Mouse (Mus musculus) ES-E14 (cell line): Measurements from ENCODE around the gene Scd1.

Experiments
- CHD2 ChIP-seq: IDR thresholded peaks from 2 replicates; pipeline ENCODE4 v1.6.1; 2014; ENCODE audit warnings: mild to moderate bottlenecking, low read depth, low read length, inconsistent platforms
- HCFC1 ChIP-seq: IDR thresholded peaks from 2 replicates; pipeline ENCODE4 v1.6.1; 2012; ENCODE audit warnings: low read length, inconsistent platforms, borderline replicate concordance; ENCODE audit not compliant: insufficient read depth
- MAFK ChIP-seq: IDR thresholded peaks from 2 replicates; pipeline ENCODE4 v1.6.1; 2014; ENCODE audit warnings: mild to moderate bottlenecking, low read depth, low read length, inconsistent platforms; ENCODE audit not compliant: insufficient read depth
- ZC3H11A ChIP-seq: IDR thresholded peaks from 2 replicates; pipeline ENCODE4 v1.6.1; 2012; ENCODE audit warnings: low read depth, mild to moderate bottlenecking, inconsistent platforms, low read length, borderline replicate concordance
- ZNF384 ChIP-seq: IDR thresholded peaks from 2 replicates; pipeline ENCODE4 v1.6.1; 2012; ENCODE audit warnings: low read depth, low read length, inconsistent platforms

GRCm38 (mm10) chr19:44389507-44389906 lies 18.2 kb downstream of the Scd1 start:
- TF ChIP-seq CHD2 (no peak), ZNF384 (no peak), HCFC1 (no peak), MAFK (no peak), ZC3H11A (no peak)
